Mouse (Mus musculus) lung, embryonic 16.5 days (tissue): ENCODE results near the gene Minos1. TPM values are rescaled to one million over a fixed set of nuclear protein-coding genes. Genes with fewer than 3 reads are reported as not detected.

Experiments used
- ATAC-seq: fragments of 200-750 bp; cut with Nextera tagmentation; 2 replicates; pipeline ENCODE4 v1.8.0; 2017; ENCODE audit warnings: low read depth, mild to moderate bottlenecking, moderate library complexity
- H3K27ac ChIP-seq: fragments of 300-500 bp; sonication (generic); 2 replicates; pipeline ENCODE4 v1.5.1; 2014; ENCODE audit warnings: mild to moderate bottlenecking, control low read depth, low read length
- H3K27me3 ChIP-seq: fragments of 300-500 bp; sonication (generic); 2 replicates; pipeline ENCODE4 v1.6.1; 2014; ENCODE audit warnings: low read depth, low read length, mixed read lengths; ENCODE audit not compliant: control insufficient read depth, insufficient read depth
- H3K36me3 ChIP-seq: fragments of 300-500 bp; sonication (generic); 2 replicates; pipeline ENCODE4 v1.6.1; 2014; ENCODE audit warnings: low read length; ENCODE audit not compliant: control insufficient read depth, insufficient read depth
- H3K4me1 ChIP-seq: fragments of 300-500 bp; sonication (generic); replicated peaks from 2 replicates; pipeline ENCODE4 v1.6.1; 2014; ENCODE audit warnings: low read length, mixed read lengths; ENCODE audit not compliant: control insufficient read depth, insufficient read depth
- H3K4me2 ChIP-seq: fragments of 300-500 bp; sonication (generic); 2 replicates; pipeline ENCODE4 v1.6.1; 2014; ENCODE audit warnings: low read depth, low read length, control low read depth
- H3K4me3 ChIP-seq: fragments of 300-500 bp; sonication (generic); 2 replicates; pipeline ENCODE4 v1.5.1; 2014; ENCODE audit warnings: mild to moderate bottlenecking, low read length, control low read depth
- H3K9ac ChIP-seq: fragments of 300-500 bp; sonication (generic); 2 replicates; pipeline ENCODE4 v1.6.1; 2014; ENCODE audit warnings: low read length, control low read depth
- H3K9me3 ChIP-seq: fragments of 300-500 bp; sonication (generic); 2 replicates; pipeline ENCODE4 v1.6.1; 2016; ENCODE audit warnings: low read length; ENCODE audit not compliant: control insufficient read depth
- WGBS: fragments of 180-500 bp; shearing (Covaris S2); extraction: QIAGEN DNeasy Blood & Tissue Kit; methylation state at CpG from one replicate; pipeline ENCODE4 v1.1.7; 2014; 5-methylcytosine and 5-hydroxymethylcytosine counted together
- polyA plus RNA-seq: library from polyadenylated mRNA; unstranded; fragments of >200 nt; fragmentation: Nextera tagmentation; extraction: Ambion mirVana; gene quantifications from 2 replicates; pipeline ENCODE4 v1.2.1, GENCODE M21; 2015

Gene Minos1
- polyA plus RNA-seq, 1 experiment from 2014 or later: 571 TPM

- no peak overlapping the region for H3K9ac ChIP-seq
- no peaks in the 10 kb centered on the region for H3K36me3 ChIP-seq
- no peak overlapping the region for H3K4me2 ChIP-seq
- no peaks in the 10 kb centered on the region for H3K27me3 ChIP-seq
- H3K27ac ChIP-seq: no peak overlapping the region
- 81% methylated on average over 14 of the region's 14 CpGs for WGBS
- no peak overlapping the region for H3K4me3 ChIP-seq
- no peak for ATAC-seq
- peaks cover 12% of the 10 kb centered on the region for H3K4me1 ChIP-seq
- 0 out of 2 replicates have a peak, but pooled peaks cover under 1% of the 10 kb centered on the region for H3K9me3 ChIP-seq
These were observed 1.2 kb upstream of the Minos1 start for GRCm38 (mm10) chr4:139131858-139132672.

GRCm38 (mm10) chr4:139129806-139130700, 860 bp downstream of the Minos1 start:
- H3K9ac ChIP-seq: peak overlapping the region; percentile 98
- peak overlapping the region; percentile 97 for H3K4me3 ChIP-seq
- 2% methylated on average over 57 of the region's 57 CpGs for WGBS
- ATAC-seq: peak; percentile 45
- H3K9me3 ChIP-seq: 0 out of 2 replicates have a peak, but pooled peaks cover 6% of the 10 kb centered on the region
- H3K4me2 ChIP-seq: peak overlapping the region; percentile 88
- no peaks in the 10 kb centered on the region for H3K27me3 ChIP-seq
- peaks cover 5% of the 10 kb centered on the region; the same call in 1 of the 2 replicates for H3K36me3 ChIP-seq
- H3K4me1 ChIP-seq: peaks cover 12% of the 10 kb centered on the region
- peak overlapping the region; percentile 89 for H3K27ac ChIP-seq

- 0 out of 2 replicates have a peak, but pooled peaks cover 9% of the 10 kb centered on the region for H3K9me3 ChIP-seq
- no peaks in the 10 kb centered on the region for H3K27me3 ChIP-seq
- 95% methylated on average over 3 of the region's 3 CpGs for WGBS
- H3K4me3 ChIP-seq: no peak overlapping the region
- peaks cover 11% of the 10 kb centered on the region for H3K4me1 ChIP-seq
- no peak overlapping the region for H3K27ac ChIP-seq
- H3K36me3 ChIP-seq: peaks cover 5% of the 10 kb centered on the region; the same call in 1 of the 2 replicates
- H3K4me2 ChIP-seq: no peak overlapping the region
- no peak for ATAC-seq
- no peak overlapping the region for H3K9ac ChIP-seq
These were observed 4.4 kb downstream of the Minos1 start for GRCm38 (mm10) chr4:139126475-139126874.

- WGBS: 77% methylated on average over 6 of the region's 6 CpGs
These were observed 6.0 kb downstream of the Minos1 start for GRCm38 (mm10) chr4:139124940-139125339.

GRCm38 (mm10) chr4:139122557-139122956, 8.4 kb downstream of the Minos1 start:
- H3K27ac ChIP-seq: no peak overlapping the region
- H3K4me3 ChIP-seq: no peak overlapping the region
- WGBS: 91% methylated on average over 4 of the region's 4 CpGs
- no peaks in the 10 kb centered on the region for H3K27me3 ChIP-seq
- peaks cover 5% of the 10 kb centered on the region; the same call in 1 of the 2 replicates for H3K36me3 ChIP-seq
- no peak overlapping the region for H3K4me2 ChIP-seq
- no peak overlapping the region for H3K9ac ChIP-seq
- ATAC-seq: no peak
- H3K4me1 ChIP-seq: peaks cover 18% of the 10 kb centered on the region
- 0 out of 2 replicates have a peak, but pooled peaks cover 9% of the 10 kb centered on the region for H3K9me3 ChIP-seq

More at GRCm38 (mm10) chr4:139124940-139125339, 6.0 kb downstream of the Minos1 start:
- Histone ChIP-seq H3K27ac (no peak overlapping the region), H3K4me3 (no peak overlapping the region), H3K9me3 (0 out of 2 replicates have a peak, but pooled peaks cover 9% of the 10 kb centered on the region), H3K27me3 (no peaks in the 10 kb centered on the region), H3K9ac (no peak overlapping the region), H3K4me1 (peaks cover 19% of the 10 kb centered on the region), H3K4me2 (no peak overlapping the region), H3K36me3 (peaks cover 5% of the 10 kb centered on the region; the same call in 1 of the 2 replicates)
- ATAC-seq: no peak

- no peak for ATAC-seq
- Histone ChIP-seq H3K27ac (peak overlapping the region; percentile 72), H3K36me3 (no peaks in the 10 kb centered on the region), H3K9ac (no peak overlapping the region), H3K27me3 (no peaks in the 10 kb centered on the region), H3K4me3 (no peak overlapping the region), H3K9me3 (0 out of 2 replicates have a peak, but pooled peaks cover 3% of the 10 kb centered on the region), H3K4me1 (peaks cover 22% of the 10 kb centered on the region), H3K4me2 (no peak overlapping the region)
- WGBS: 51% methylated on average over 7 of the region's 7 CpGs
These were observed 9.9 kb downstream of the Minos1 start for GRCm38 (mm10) chr4:139120998-139121397.

GRCm38 (mm10) chr4:139120281-139120814, 10.6 kb downstream of the Minos1 start:
- ATAC-seq: peak; percentile 80
- H3K4me3 ChIP-seq: no peak overlapping the region
- 44% methylated on average over 4 of the region's 4 CpGs for WGBS
- peak overlapping the region; percentile 12; the same call in 1 of the 2 replicates for H3K4me2 ChIP-seq
- peaks cover 22% of the 10 kb centered on the region for H3K4me1 ChIP-seq
- no peak overlapping the region for H3K9ac ChIP-seq
- H3K36me3 ChIP-seq: no peaks in the 10 kb centered on the region
- no peaks in the 10 kb centered on the region for H3K27me3 ChIP-seq
- H3K27ac ChIP-seq: peak overlapping the region; percentile 73
- H3K9me3 ChIP-seq: 0 out of 2 replicates have a peak, but pooled peaks cover 3% of the 10 kb centered on the region

- H3K4me2 ChIP-seq: no peak overlapping the region
- ATAC-seq: no peak
- H3K27me3 ChIP-seq: no peaks in the 10 kb centered on the region
- H3K9me3 ChIP-seq: no peaks in the 10 kb centered on the region
- no peak overlapping the region for H3K27ac ChIP-seq
- 67% methylated on average over 3 of the region's 3 CpGs for WGBS
- no peak overlapping the region for H3K4me3 ChIP-seq
- peaks cover 28% of the 10 kb centered on the region for H3K4me1 ChIP-seq
- H3K9ac ChIP-seq: no peak overlapping the region
- H3K36me3 ChIP-seq: no peaks in the 10 kb centered on the region
These were observed 14.4 kb downstream of the Minos1 start for GRCm38 (mm10) chr4:139116356-139117063.
